Mouse (Mus musculus) heart, embryonic 14.5 days (tissue): ENCODE data around the gene Cmya5. TPM values are rescaled to one million over a fixed set of nuclear protein-coding genes. Genes with fewer than 3 reads are reported as not detected.
"Not testable (repeated sequence)": the region's sequence is repeated elsewhere in the genome, so short reads cannot be mapped to it uniquely, and the experiment has no call there.

ENCODE experiments used
- ATAC-seq: fragments of 200-750 bp; cut with Nextera tagmentation; 2 replicates; pipeline ENCODE4 v1.8.0; 2017; ENCODE audit warnings: low read depth, moderate TSS enrichment; ENCODE audit not compliant: insufficient number of reproducible peaks, insufficient read depth, low FRiP score
- H3K27ac ChIP-seq, 2 experiments: fragments of 200-500 bp in 1 of 2; fragments of 300-500 bp in 1 of 2; sonication (generic) in 1 of 2; replicated peaks in 1 of 2; 2 replicates each; pipeline ENCODE4 v1.5.1; 2012 to 2014; ENCODE audit warnings: low read depth in 2 of 2, low read length in 2 of 2, control low read depth in 1 of 2, mild to moderate bottlenecking in 1 of 2, mixed read lengths in 1 of 2; ENCODE audit not compliant: control insufficient read depth in 1 of 2, insufficient read depth in 1 of 2
- H3K27me3 ChIP-seq: fragments of 300-500 bp; sonication (generic); 2 replicates; pipeline ENCODE4 v1.6.1; 2014; ENCODE audit warnings: mild to moderate bottlenecking, low read length, control low read depth; ENCODE audit not compliant: control insufficient read depth, insufficient read depth
- H3K36me3 ChIP-seq: fragments of 300-500 bp; sonication (generic); 2 replicates; pipeline ENCODE4 v1.6.1; 2014; ENCODE audit warnings: mild to moderate bottlenecking, control low read depth, low read length, mixed read lengths; ENCODE audit not compliant: control insufficient read depth, insufficient read depth
- H3K4me1 ChIP-seq, 2 experiments: fragments of 200-500 bp in 1 of 2; fragments of 300-500 bp in 1 of 2; sonication (generic) in 1 of 2; 2 replicates each; pipeline ENCODE4 v1.6.1; 2012 to 2014; ENCODE audit warnings: low read length in 2 of 2, control low read depth in 1 of 2, mixed read lengths in 1 of 2; ENCODE audit not compliant: control insufficient read depth in 2 of 2, insufficient read depth in 2 of 2
- H3K4me2 ChIP-seq: fragments of 300-500 bp; sonication (generic); 2 replicates; pipeline ENCODE4 v1.6.1; 2014; ENCODE audit warnings: mild to moderate bottlenecking, low read length
- H3K4me3 ChIP-seq, 2 experiments: fragments of 200-500 bp in 1 of 2; fragments of 300-500 bp in 1 of 2; sonication (generic) in 1 of 2; 2 replicates each; pipeline ENCODE4 v1.5.1; 2012 to 2014; ENCODE audit warnings: low read length in 2 of 2, mild to moderate bottlenecking in 2 of 2, control low read depth in 1 of 2, low read depth in 1 of 2, moderate library complexity in 1 of 2; ENCODE audit not compliant: control insufficient read depth in 1 of 2, insufficient read depth in 1 of 2
- H3K9ac ChIP-seq: fragments of 300-500 bp; sonication (generic); 2 replicates; pipeline ENCODE4 v1.6.1; 2014; ENCODE audit warnings: mild to moderate bottlenecking, low read length
- H3K9me3 ChIP-seq: fragments of 300-500 bp; sonication (generic); 2 replicates; pipeline ENCODE4 v1.6.1; 2016; ENCODE audit warnings: low read length, control low read depth; ENCODE audit not compliant: control insufficient read depth
- WGBS: fragments of 180-500 bp; shearing (Covaris S2); extraction: QIAGEN DNeasy Blood & Tissue Kit; methylation state at CpG from one replicate; pipeline ENCODE4 v1.1.7; 2014; 5-methylcytosine and 5-hydroxymethylcytosine counted together
- polyA plus RNA-seq: library from polyadenylated mRNA; unstranded; fragments of >200 nt; fragmentation: Nextera tagmentation; extraction: Ambion mirVana; gene quantifications from 2 replicates; pipeline ENCODE4 v1.2.1, GENCODE M21; 2014

Cmya5 gene
- polyA plus RNA-seq, 1 experiment from 2014 or later: 11.3 TPM

- Histone ChIP-seq H3K4me2 (no peak overlapping the region), H3K36me3 (peaks cover 56% of the 10 kb centered on the region), H3K4me3 (no peak overlapping the region), H3K27me3 (no peaks in the 10 kb centered on the region), H3K27ac (peak overlapping the region in 1 of 2 experiments; percentile 19; a peak in 1 of 4 replicates), H3K9ac (no peak overlapping the region), H3K9me3 (no peaks in the 10 kb centered on the region), H3K4me1 (peaks cover 11 to 12% of the 10 kb centered on the region in 2 experiments)
- no peak for ATAC-seq
- WGBS: 86% methylated on average over 5 of the region's 5 CpGs
Measured at GRCm38 (mm10) chr13:93093697-93094096, 50.8 kb downstream of the Cmya5 start.

GRCm38 (mm10) chr13:93092916-93093429 is 51.6 kb downstream of the Cmya5 start:
- H3K4me3 ChIP-seq: no peak overlapping the region
- H3K27ac ChIP-seq: no peak overlapping the region
- peaks cover 56% of the 10 kb centered on the region for H3K36me3 ChIP-seq
- H3K27me3 ChIP-seq: no peaks in the 10 kb centered on the region
- ATAC-seq: no peak
- H3K9me3 ChIP-seq: no peaks in the 10 kb centered on the region
- WGBS: 67% methylated on average over 2 of the region's 2 CpGs
- peaks cover 11 to 12% of the 10 kb centered on the region in 2 experiments for H3K4me1 ChIP-seq
- H3K4me2 ChIP-seq: no peak overlapping the region
- no peak overlapping the region for H3K9ac ChIP-seq

DNA sequence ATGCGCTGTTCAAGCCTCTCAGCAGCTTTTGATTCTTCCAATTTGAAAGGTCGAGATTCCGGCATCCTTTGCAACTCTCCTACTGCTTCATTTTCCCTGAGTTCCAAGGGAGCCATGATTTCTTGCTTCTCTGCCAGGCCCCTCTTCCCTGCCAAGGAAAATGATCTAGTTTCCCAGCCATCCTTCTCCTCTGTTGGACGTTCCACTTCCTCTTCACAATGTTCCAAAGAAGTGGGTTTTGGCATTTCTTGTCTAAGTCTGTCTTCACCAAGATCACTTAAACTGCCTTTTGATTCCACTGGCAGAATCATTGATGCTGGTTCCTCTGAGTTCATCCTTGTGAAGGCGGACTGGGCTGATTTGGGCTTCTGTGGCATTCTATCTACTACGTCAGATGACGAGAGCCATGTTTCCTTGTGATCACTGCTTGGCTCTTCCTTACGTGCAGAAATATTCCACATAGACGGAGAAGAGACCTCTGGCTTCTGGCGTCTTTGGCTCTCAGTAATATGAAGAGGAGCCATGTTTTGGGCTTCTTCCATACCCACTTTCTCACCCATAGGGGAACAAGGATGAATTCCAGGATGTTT is 52.6 kb downstream of the Cmya5 start:
- Histone ChIP-seq H3K4me2 (no peak overlapping the region), H3K9me3 (no peaks in the 10 kb centered on the region)
- 89% methylated on average over 10 of the region's 10 CpGs for WGBS

DNA sequence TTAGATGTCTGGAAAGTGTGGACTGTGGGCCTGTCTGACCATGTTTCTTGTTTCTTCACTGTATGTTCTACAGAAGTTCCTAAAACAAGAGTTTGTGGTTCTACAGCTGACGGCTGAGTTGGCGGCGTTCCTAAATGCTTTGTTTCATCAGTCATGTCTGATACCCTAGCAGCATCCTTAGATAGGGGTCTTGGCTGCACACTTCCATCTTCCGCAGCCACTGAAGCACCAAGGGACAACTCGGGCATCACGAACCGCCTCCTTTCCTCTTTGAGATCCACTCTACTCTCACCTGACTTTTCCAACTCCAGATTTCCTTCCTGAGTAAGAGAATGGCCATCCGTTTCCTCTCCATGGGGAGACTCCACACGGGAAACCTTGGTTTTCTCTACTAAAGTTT is 53.3 kb downstream of the Cmya5 start:
- no peak overlapping the region for H3K27ac ChIP-seq
- no peak for ATAC-seq
- H3K9ac ChIP-seq: no peak overlapping the region
- H3K4me3 ChIP-seq: no peak overlapping the region
- peaks cover 11 to 12% of the 10 kb centered on the region in 2 experiments for H3K4me1 ChIP-seq
- peaks cover 51% of the 10 kb centered on the region for H3K36me3 ChIP-seq
- 91% methylated on average over 9 of the region's 9 CpGs for WGBS
- H3K9me3 ChIP-seq: no peaks in the 10 kb centered on the region
- H3K4me2 ChIP-seq: no peak overlapping the region
- H3K27me3 ChIP-seq: no peaks in the 10 kb centered on the region

More for the DNA sequence above, 52.6 kb downstream of the Cmya5 start:
- Histone ChIP-seq H3K27ac (no peak overlapping the region), H3K9ac (no peak overlapping the region), H3K27me3 (no peaks in the 10 kb centered on the region), H3K4me3 (no peak overlapping the region), H3K4me1 (peaks cover 11 to 12% of the 10 kb centered on the region in 2 experiments), H3K36me3 (peaks cover 52% of the 10 kb centered on the region)
- ATAC-seq: no peak

DNA sequence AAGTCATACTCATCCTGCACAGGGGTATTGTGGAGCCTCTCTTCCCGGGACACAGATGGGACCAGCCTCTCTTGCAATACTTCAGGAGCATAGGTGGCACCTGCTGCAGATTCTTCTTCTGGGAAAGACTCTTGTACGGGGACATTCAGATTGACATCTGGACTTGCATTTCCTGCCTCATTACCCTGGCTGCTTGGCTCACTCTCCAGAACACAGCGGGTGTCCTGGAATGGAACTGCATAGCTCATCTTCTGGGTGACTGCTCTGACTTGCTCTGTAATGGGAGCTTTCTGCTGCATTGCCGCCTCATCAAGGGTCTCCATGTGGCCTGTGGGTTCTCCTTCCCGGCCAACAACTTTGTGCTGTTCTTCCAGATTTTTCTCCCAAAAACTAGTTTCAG is 55.0 kb downstream of the Cmya5 start:
- Histone ChIP-seq H3K27ac (no peak overlapping the region), H3K9ac (no peak overlapping the region), H3K4me2 (no peak overlapping the region), H3K9me3 (no peaks in the 10 kb centered on the region), H3K4me3 (no peak overlapping the region), H3K36me3 (peaks cover 36% of the 10 kb centered on the region), H3K4me1 (peaks cover 8% of the 10 kb centered on the region in 2 experiments), H3K27me3 (no peaks in the 10 kb centered on the region)
- no peak for ATAC-seq
- 77% methylated on average over 5 of the region's 5 CpGs for WGBS

- no peak for ATAC-seq
Measured at GRCm38 (mm10) chr13:93085711-93086110, 58.8 kb downstream of the Cmya5 start.

GRCm38 (mm10) chr13:93082324-93082723 is 62.2 kb downstream of the Cmya5 start:
- not testable (repeated sequence) for H3K27me3 ChIP-seq, H3K27ac ChIP-seq, H3K4me2 ChIP-seq, H3K9me3 ChIP-seq, H3K9ac ChIP-seq, ATAC-seq, H3K4me3 ChIP-seq, H3K4me1 ChIP-seq
- H3K36me3 ChIP-seq: peaks cover 30% of the 10 kb centered on the region
- 74% methylated on average over 1 of the region's 1 CpGs for WGBS

More at GRCm38 (mm10) chr13:93085711-93086110, 58.8 kb downstream of the Cmya5 start:
- Histone ChIP-seq H3K4me2 (no peak overlapping the region), H3K4me3 (no peak overlapping the region), H3K9ac (no peak overlapping the region), H3K9me3 (no peaks in the 10 kb centered on the region), H3K36me3 (peaks cover 31% of the 10 kb centered on the region), H3K27me3 (no peaks in the 10 kb centered on the region), H3K4me1 (no peaks in the 10 kb centered on the region), H3K27ac (no peak overlapping the region)
- 91% methylated on average over 4 of the region's 4 CpGs for WGBS

DNA sequence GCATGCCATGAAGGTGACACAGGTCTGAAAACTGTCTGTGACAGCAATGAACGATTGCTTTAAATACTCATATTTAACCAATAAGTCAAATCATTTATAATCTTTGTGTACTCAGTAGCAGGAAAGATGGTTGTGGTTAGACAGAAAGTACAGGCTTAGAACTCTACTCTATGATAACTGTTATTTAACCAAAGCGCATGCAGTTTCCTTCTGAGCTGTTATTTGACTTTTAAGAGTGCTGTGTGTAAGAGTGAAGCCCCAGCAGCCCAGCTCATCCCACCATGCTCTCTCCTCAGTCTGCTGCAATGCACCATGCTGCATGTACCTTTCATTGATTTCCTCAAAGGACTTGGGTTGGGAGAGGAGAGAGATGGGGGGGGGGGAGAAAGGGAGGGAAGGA is 63.7 kb downstream of the Cmya5 start:
- Histone ChIP-seq H3K27ac (no peak overlapping the region), H3K4me1 (no peaks in the 10 kb centered on the region), H3K36me3 (peaks cover 31% of the 10 kb centered on the region), H3K9me3 (peaks cover 8% of the 10 kb centered on the region), H3K27me3 (no peaks in the 10 kb centered on the region), H3K4me2 (no peak overlapping the region), H3K9ac (no peak overlapping the region), H3K4me3 (no peak overlapping the region)
- no peak for ATAC-seq
- WGBS: 87% methylated on average over 2 of the region's 2 CpGs
